Mouse (Mus musculus) G1E (cell line): ENCODE measurements around the gene Abcd3. TPM values are rescaled to one million over a fixed set of nuclear protein-coding genes. Genes with fewer than 3 reads are reported as not detected.

Experiments used
- ATAC-seq: 2 replicates; pipeline ENCODE4 v1.8.0; 2016; ENCODE audit warnings: mild to moderate bottlenecking; ENCODE audit not compliant: insufficient number of reproducible peaks, poor library complexity, low FRiP score, severe bottlenecking; ENCODE audit errors: extremely low read depth
- DNase-seq: peaks from one replicate; pipeline ENCODE4 v3.0.0; 2012; ENCODE audit warnings: low spot score
- H3K27me3 ChIP-seq: 2 replicates; pipeline ENCODE4 v1.6.1; 2012; ENCODE audit warnings: mild to moderate bottlenecking, low read length, inconsistent platforms; ENCODE audit not compliant: insufficient read depth
- H3K36me3 ChIP-seq: replicated peaks from 2 replicates; pipeline ENCODE3; 2012; ENCODE audit warnings: mild to moderate bottlenecking, inconsistent platforms
- H3K4me1 ChIP-seq: 2 replicates; pipeline ENCODE4 v1.6.1; 2012; ENCODE audit warnings: low read depth, low read length, inconsistent platforms, mixed read lengths; ENCODE audit not compliant: insufficient read depth
- H3K4me3 ChIP-seq: 2 replicates; pipeline ENCODE4 v1.5.1; 2012; ENCODE audit warnings: low read depth, mild to moderate bottlenecking, inconsistent platforms, low read length, moderate library complexity, mixed read lengths
- H3K9me3 ChIP-seq: replicated peaks from 2 replicates; pipeline ENCODE4 v1.6.1; 2012; ENCODE audit warnings: inconsistent platforms
- CTCF ChIP-seq: IDR thresholded peaks from 2 replicates; pipeline ENCODE4 v1.5.1; 2012; ENCODE audit warnings: low read depth, low read length, inconsistent platforms, mixed read lengths
- GATA1 ChIP-seq: IDR thresholded peaks from 2 replicates; pipeline ENCODE4 v1.6.1; 2012; ENCODE audit warnings: borderline replicate concordance, low read length, inconsistent platforms, mixed read lengths
- GATA2 ChIP-seq: IDR thresholded peaks from 2 replicates; pipeline ENCODE4 v1.6.1; 2012; ENCODE audit warnings: low read depth, low read length, inconsistent platforms, borderline replicate concordance
- POLR2AphosphoS5 ChIP-seq: IDR thresholded peaks from 2 replicates; pipeline ENCODE4 v1.6.1; 2012; ENCODE audit warnings: low read depth, low read length, inconsistent platforms; ENCODE audit not compliant: insufficient replicate concordance
- TAL1 ChIP-seq: conservative IDR thresholded peaks from 2 replicates; pipeline ENCODE4 v1.6.1; 2012; ENCODE audit warnings: low read depth, low read length, inconsistent platforms, mixed read lengths
- polyA plus RNA-seq: library from polyadenylated mRNA; stranded (reverse); fragments of >175 nt; gene quantifications from 2 replicates; pipeline ENCODE4 v1.2.3, GENCODE M21; 2012
- total RNA-seq, 2 experiments: library from RNA; stranded (forward) in 1 of 2; stranded (reverse) in 1 of 2; fragments of 200-1000 nt in 1 of 2; fragments of >200 nt in 1 of 2; fragmentation: Nextera tagmentation in 1 of 2; gene quantifications; 2 replicates each; pipeline ENCODE4 v1.2.3; 2014 to 2017

The Abcd3 gene
- total and polyA plus RNA-seq, 3 experiments: 20.4 to 42.0 (median 20.7) TPM

DNA sequence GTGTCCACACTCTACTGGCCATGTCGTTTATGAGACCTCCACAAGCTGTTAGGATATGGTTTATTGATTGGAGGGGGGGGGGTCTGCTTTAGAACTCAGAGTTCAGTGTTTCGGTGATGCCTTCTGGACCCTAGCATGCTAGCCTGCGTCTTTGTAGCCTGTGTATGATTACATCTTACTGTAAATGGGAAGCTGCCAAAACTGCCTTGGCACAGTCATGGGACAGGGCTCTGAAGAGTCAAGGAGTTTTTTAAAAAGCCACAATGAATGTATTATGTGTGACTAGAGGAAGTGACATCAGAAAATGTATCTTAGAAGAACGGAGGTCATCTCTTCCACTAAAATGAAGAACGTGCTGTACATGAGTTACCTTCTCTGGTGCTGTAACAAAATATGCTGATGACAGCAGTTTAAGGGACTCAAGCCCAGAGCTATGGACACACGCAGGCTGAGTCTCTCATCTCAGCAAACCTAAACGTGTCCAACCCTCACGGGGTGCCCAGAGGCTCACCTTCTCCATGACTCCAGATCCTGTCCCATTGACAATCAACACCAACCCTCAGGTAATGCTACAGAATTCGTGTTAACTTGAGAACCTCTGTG lies 26.4 kb upstream of the Abcd3 start:
- no peak for TF ChIP-seq CTCF
- no peak for TF ChIP-seq GATA1
- no peak for TF ChIP-seq POLR2AphosphoS5
- TF ChIP-seq GATA2: no peak
- no peak for TF ChIP-seq TAL1
- no peaks in the 10 kb centered on the region for H3K36me3 ChIP-seq
- H3K4me1 ChIP-seq: no peaks in the 10 kb centered on the region
- no peaks in the 10 kb centered on the region for H3K9me3 ChIP-seq
- no peak overlapping the region for H3K4me3 ChIP-seq
- ATAC-seq (no peak), DNase-seq (no peak)
- peaks cover 2% of the 10 kb centered on the region; the same call in 1 of the 2 replicates for H3K27me3 ChIP-seq

DNA sequence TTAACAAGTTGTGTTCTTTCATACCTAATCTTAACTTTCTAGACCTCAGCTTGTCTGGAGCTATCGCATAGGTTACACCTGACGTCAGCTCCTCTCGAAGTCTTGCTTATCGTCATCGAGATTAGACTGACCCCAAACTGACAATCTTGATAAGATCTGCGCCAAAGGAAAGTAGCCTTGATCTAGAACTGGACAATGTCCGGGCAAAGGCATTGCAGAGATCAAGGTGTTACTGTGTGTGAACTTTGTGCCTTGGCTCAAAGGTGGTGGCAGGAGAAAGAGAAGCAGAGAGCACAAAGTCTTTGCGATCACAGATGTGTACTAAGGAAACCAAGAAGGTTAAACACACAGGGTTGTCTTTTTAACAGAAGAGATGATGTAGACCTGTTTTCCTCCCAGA lies 25.2 kb upstream of the Abcd3 start:
- Histone ChIP-seq H3K4me1 (no peaks in the 10 kb centered on the region), H3K9me3 (no peaks in the 10 kb centered on the region), H3K4me3 (no peak overlapping the region), H3K36me3 (no peaks in the 10 kb centered on the region), H3K27me3 (no peaks in the 10 kb centered on the region)
- TF ChIP-seq TAL1: no peak
- no peak for TF ChIP-seq CTCF
- no peak for TF ChIP-seq POLR2AphosphoS5
- TF ChIP-seq GATA2: no peak
- no peak for TF ChIP-seq GATA1
- no peak for ATAC-seq
- DNase-seq: no peak

DNA sequence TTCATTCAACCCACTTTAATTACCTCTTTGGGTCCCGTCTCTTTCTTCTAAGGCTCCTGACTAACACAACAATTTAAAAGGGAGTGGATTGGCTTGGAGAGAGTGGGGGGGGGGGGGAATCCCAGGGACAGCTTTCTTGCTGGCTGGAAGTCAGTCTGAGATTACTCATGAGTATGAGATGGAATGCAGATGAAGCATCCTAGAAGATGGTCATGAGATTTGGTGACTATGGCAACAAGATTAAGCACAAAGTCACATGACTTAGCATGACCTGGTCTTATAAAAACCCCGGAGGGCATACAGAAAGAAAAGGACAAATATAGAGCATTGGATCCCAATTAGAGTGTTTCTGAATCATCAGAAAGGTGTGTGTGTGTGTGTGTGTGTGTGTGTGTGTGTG lies 19.6 kb upstream of the Abcd3 start:
- DNase-seq (no peak), ATAC-seq (no peak)
- no peak overlapping the region for H3K4me3 ChIP-seq
- H3K4me1 ChIP-seq: no peaks in the 10 kb centered on the region
- no peak for TF ChIP-seq GATA1
- TF ChIP-seq GATA2: no peak
- TF ChIP-seq CTCF: no peak
- TF ChIP-seq POLR2AphosphoS5: no peak
- TF ChIP-seq TAL1: no peak
- H3K27me3 ChIP-seq: peaks cover 3% of the 10 kb centered on the region; the same call in 1 of the 2 replicates
- H3K9me3 ChIP-seq: no peaks in the 10 kb centered on the region
- no peaks in the 10 kb centered on the region for H3K36me3 ChIP-seq

DNA sequence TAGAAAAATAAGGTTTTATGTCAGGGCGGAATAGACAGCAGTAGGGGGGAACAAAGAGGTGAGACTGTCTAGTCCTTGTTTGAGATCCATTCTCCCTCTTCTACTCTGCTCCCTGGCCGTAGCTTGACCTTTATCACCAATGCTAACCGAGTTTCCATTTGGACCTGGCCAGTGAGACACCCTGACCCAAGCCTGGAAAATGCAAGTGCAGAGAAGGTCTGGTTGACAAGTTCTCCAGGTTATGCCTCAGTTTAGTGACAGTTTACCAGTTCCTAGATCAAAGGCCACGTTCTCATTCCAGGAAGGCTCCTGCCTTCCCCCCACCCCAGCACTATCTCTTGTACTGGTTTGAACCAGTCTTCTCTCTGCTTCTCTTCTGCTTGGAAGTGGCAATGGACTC lies 19.1 kb upstream of the Abcd3 start:
- TF ChIP-seq TAL1 (no peak), GATA2 (no peak), GATA1 (no peak)

DNA sequence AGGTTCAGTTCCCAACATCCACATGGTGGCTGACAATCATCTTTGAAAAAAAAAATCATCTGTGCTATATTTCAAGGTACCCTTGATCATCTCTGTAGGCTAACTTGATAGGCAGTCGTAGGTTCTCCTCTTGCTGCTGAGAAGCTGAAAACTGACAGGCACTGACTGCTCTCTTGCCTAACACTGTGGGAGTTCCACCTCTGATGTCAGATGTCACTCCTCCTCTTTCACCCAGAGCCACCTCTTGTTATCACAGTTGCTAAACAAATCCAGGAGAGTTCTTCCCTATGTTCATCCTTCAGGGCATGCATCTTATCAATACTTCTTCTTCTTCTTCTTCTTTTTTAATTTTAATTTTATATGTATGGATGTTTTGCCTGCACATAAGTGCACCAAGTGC lies 10.0 kb upstream of the Abcd3 start:
- no peaks in the 10 kb centered on the region for H3K36me3 ChIP-seq
- peaks cover 2% of the 10 kb centered on the region; the same call in 1 of the 2 replicates for H3K4me1 ChIP-seq
- no peaks in the 10 kb centered on the region for H3K9me3 ChIP-seq
- H3K4me3 ChIP-seq: no peak overlapping the region
- no peak for TF ChIP-seq POLR2AphosphoS5
- no peak for TF ChIP-seq GATA2
- TF ChIP-seq TAL1: no peak
- no peak for TF ChIP-seq GATA1
- TF ChIP-seq CTCF: no peak
- H3K27me3 ChIP-seq: 0 out of 2 replicates have a peak, but pooled peaks cover 4% of the 10 kb centered on the region
- ATAC-seq: no peak
- DNase-seq: no peak

More for the DNA sequence above, 19.1 kb upstream of the Abcd3 start:
- no peaks in the 10 kb centered on the region for H3K4me1 ChIP-seq
- DNase-seq: no peak
- ATAC-seq: no peak
- no peak overlapping the region for H3K4me3 ChIP-seq
- H3K27me3 ChIP-seq: peaks cover 3% of the 10 kb centered on the region; the same call in 1 of the 2 replicates
- H3K36me3 ChIP-seq: no peaks in the 10 kb centered on the region
- no peaks in the 10 kb centered on the region for H3K9me3 ChIP-seq

DNA sequence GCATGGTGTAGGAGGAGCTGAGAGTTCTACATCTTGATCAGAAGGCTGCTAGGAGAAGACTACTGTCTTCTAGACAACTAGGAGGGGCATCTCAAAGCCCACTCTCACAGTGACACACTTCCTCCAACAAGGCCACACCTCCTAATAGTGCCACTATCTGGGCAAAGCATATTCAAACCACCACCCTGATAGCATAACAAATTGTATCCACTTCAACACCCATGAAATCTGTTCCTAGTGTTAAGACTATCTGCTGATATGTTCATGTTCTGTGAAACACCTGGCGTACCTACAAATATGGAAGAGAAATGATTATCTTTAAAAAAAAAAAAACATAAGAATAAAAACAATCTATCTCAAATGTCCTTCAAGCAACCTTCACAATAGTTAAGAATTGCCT lies 9.2 kb upstream of the Abcd3 start:
- TF ChIP-seq POLR2AphosphoS5 (no peak), TAL1 (no peak), GATA2 (no peak), CTCF (no peak)
- Histone ChIP-seq H3K4me3 (no peak overlapping the region), H3K4me1 (peaks cover 4% of the 10 kb centered on the region; the same call in 1 of the 2 replicates), H3K9me3 (no peaks in the 10 kb centered on the region), H3K36me3 (no peaks in the 10 kb centered on the region), H3K27me3 (0 out of 2 replicates have a peak, but pooled peaks cover 5% of the 10 kb centered on the region)
- no peak for ATAC-seq
- DNase-seq: no peak
